Mouse (Mus musculus) lung, embryonic 16.5 days (tissue): ENCODE data around the gene Dusp15. TPM values are rescaled to one million over a fixed set of nuclear protein-coding genes. Genes with fewer than 3 reads are reported as not detected.

Source experiments
- ATAC-seq: fragments of 200-750 bp; cut with Nextera tagmentation; 2 replicates; pipeline ENCODE4 v1.8.0; 2017; ENCODE audit warnings: low read depth, mild to moderate bottlenecking, moderate library complexity
- H3K27ac ChIP-seq: fragments of 300-500 bp; sonication (generic); 2 replicates; pipeline ENCODE4 v1.5.1; 2014; ENCODE audit warnings: mild to moderate bottlenecking, control low read depth, low read length
- H3K27me3 ChIP-seq: fragments of 300-500 bp; sonication (generic); 2 replicates; pipeline ENCODE4 v1.6.1; 2014; ENCODE audit warnings: low read depth, low read length, mixed read lengths; ENCODE audit not compliant: control insufficient read depth, insufficient read depth
- H3K36me3 ChIP-seq: fragments of 300-500 bp; sonication (generic); 2 replicates; pipeline ENCODE4 v1.6.1; 2014; ENCODE audit warnings: low read length; ENCODE audit not compliant: control insufficient read depth, insufficient read depth
- H3K4me1 ChIP-seq: fragments of 300-500 bp; sonication (generic); replicated peaks from 2 replicates; pipeline ENCODE4 v1.6.1; 2014; ENCODE audit warnings: low read length, mixed read lengths; ENCODE audit not compliant: control insufficient read depth, insufficient read depth
- H3K4me2 ChIP-seq: fragments of 300-500 bp; sonication (generic); 2 replicates; pipeline ENCODE4 v1.6.1; 2014; ENCODE audit warnings: low read depth, low read length, control low read depth
- H3K4me3 ChIP-seq: fragments of 300-500 bp; sonication (generic); 2 replicates; pipeline ENCODE4 v1.5.1; 2014; ENCODE audit warnings: mild to moderate bottlenecking, low read length, control low read depth
- H3K9ac ChIP-seq: fragments of 300-500 bp; sonication (generic); 2 replicates; pipeline ENCODE4 v1.6.1; 2014; ENCODE audit warnings: low read length, control low read depth
- H3K9me3 ChIP-seq: fragments of 300-500 bp; sonication (generic); 2 replicates; pipeline ENCODE4 v1.6.1; 2016; ENCODE audit warnings: low read length; ENCODE audit not compliant: control insufficient read depth
- WGBS: fragments of 180-500 bp; shearing (Covaris S2); extraction: QIAGEN DNeasy Blood & Tissue Kit; methylation state at CpG from one replicate; pipeline ENCODE4 v1.1.7; 2014; 5-methylcytosine and 5-hydroxymethylcytosine counted together
- polyA plus RNA-seq: library from polyadenylated mRNA; unstranded; fragments of >200 nt; fragmentation: Nextera tagmentation; extraction: Ambion mirVana; gene quantifications from 2 replicates; pipeline ENCODE4 v1.2.1, GENCODE M21; 2015

Gene Dusp15
- polyA plus RNA-seq, 1 experiment from 2014 or later, result not detected

DNA sequence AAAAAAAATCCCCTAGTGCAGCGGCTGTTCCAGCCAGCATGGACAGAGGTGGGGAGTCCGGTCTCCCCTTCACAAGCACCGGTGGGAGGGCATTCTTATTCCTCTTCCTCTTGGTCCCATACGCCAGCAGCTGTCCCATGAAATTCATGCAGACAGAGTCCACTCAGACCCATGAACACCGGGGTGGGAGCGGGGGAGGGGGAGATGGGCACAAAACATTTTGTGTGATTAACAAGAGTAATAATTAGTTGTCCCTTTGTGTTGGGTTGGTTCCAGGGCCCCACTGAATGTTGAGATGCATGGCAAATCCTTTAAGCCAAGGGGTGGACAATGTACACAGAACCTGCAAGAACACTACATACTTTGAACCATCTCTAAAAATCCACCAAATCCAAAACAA lies 10.4 kb downstream of the Dusp15 start:
- 68% methylated on average over 6 of the region's 6 CpGs for WGBS
- H3K27ac ChIP-seq, result no peak overlapping the region
- peaks cover 7% of the 10 kb centered on the region; the same call in 1 of the 2 replicates for H3K4me1 ChIP-seq
- H3K9ac ChIP-seq, result no peak overlapping the region
- no peaks in the 10 kb centered on the region for H3K36me3 ChIP-seq
- H3K4me2 ChIP-seq, result no peak overlapping the region
- H3K27me3 ChIP-seq, result peaks cover 54% of the 10 kb centered on the region
- no peak for ATAC-seq
- no peaks in the 10 kb centered on the region for H3K9me3 ChIP-seq
- H3K4me3 ChIP-seq, result no peak overlapping the region

DNA sequence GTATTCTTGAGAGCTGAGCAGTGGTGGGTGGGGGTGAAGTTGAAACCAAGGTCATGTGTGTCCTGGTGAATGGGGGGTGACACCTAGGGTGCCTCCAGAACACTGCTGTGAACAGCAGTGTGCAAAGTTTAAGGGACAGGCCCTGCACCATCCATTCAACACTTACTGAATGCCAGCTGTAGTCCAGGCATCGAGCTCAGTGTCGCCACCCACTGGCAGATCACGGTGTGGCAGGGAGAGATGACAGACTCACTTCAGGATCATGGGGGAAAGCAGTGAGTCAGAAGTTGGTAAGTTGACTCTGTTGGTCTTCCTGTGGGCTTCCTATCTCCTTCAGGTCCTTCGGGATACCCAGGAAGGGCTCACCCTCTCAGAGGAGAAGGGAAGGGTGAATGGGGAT lies 11.7 kb downstream of the Dusp15 start:
- Histone ChIP-seq H3K27me3 (peaks cover 42% of the 10 kb centered on the region), H3K36me3 (no peaks in the 10 kb centered on the region)

DNA sequence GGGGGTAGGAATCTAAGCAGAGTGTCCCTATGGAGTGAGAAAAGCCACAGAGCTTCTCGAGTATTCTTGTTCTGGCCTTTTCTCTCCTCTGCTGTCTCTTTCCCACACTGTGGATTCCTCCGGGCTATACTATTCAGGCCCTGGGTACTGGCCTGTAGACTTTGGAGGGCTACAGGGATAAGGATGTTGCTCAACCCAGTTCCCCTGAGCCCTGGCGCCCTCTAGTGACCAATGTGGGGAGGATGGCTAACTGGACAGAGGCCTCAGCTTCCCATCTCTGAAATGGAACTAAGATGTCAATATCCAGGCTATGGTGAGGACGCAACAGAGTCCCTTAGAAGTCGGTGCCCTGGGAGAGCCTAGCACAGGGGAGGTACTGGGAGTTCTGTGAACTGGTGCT lies 17.9 kb downstream of the Dusp15 start:
- no peak overlapping the region for H3K27ac ChIP-seq
- 38% methylated on average over 5 of the region's 5 CpGs for WGBS
- no peaks in the 10 kb centered on the region for H3K9me3 ChIP-seq
- H3K36me3 ChIP-seq, result no peaks in the 10 kb centered on the region
- ATAC-seq, result peak; percentile 53; the same call in 1 of the 2 replicates
- H3K9ac ChIP-seq, result no peak overlapping the region
- H3K4me1 ChIP-seq, result no peaks in the 10 kb centered on the region
- no peaks in the 10 kb centered on the region for H3K27me3 ChIP-seq
- H3K4me3 ChIP-seq, result no peak overlapping the region
- H3K4me2 ChIP-seq, result no peak overlapping the region

More for the DNA sequence above, 11.7 kb downstream of the Dusp15 start:
- Histone ChIP-seq H3K9me3 (no peaks in the 10 kb centered on the region), H3K9ac (no peak overlapping the region), H3K27ac (no peak overlapping the region), H3K4me1 (peaks cover 7% of the 10 kb centered on the region; the same call in 1 of the 2 replicates), H3K4me2 (no peak overlapping the region), H3K4me3 (no peak overlapping the region)
- ATAC-seq, result no peak
- 13% methylated on average over 4 of the region's 4 CpGs for WGBS

DNA sequence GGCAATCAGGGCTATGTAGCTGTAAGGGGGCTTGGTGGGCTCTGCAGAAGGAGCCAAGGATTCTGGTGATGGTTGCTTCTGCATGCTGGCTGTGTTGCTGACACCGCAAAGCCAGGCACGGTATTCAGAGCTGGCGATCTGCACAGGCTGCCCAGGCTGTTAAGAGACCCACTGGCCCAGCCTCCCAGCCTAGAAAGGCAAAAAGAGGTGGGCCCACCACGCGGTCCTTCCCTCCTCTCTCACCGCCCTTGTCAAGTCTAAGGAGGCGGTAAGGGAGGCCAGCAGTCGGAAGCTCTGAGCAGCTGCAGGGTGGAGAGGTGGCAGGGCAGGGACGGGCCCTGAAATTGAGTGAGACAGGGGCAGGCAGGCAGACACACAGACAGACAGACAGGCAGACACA lies 18.4 kb downstream of the Dusp15 start, which contains the start of gene Foxs1:
Gene Foxs1, minus strand, starts transcription at position 161 of the 400 bp plus-strand sequence.
- Histone ChIP-seq H3K4me1 (no peaks in the 10 kb centered on the region), H3K4me2 (peak within 1 kb of the TSS; percentile 16; the same call in 1 of the 2 replicates), H3K9ac (peak within 1 kb of the TSS; percentile 56), H3K27ac (peak within 1 kb of the TSS; percentile 32), H3K9me3 (no peaks in the 10 kb centered on the region), H3K27me3 (no peaks in the 10 kb centered on the region), H3K4me3 (peak within 1 kb of the TSS; percentile 32), H3K36me3 (no peaks in the 10 kb centered on the region)
- peak; percentile 72 for ATAC-seq
- WGBS, result 17% methylated on average over 9 of the region's 9 CpGs

DNA sequence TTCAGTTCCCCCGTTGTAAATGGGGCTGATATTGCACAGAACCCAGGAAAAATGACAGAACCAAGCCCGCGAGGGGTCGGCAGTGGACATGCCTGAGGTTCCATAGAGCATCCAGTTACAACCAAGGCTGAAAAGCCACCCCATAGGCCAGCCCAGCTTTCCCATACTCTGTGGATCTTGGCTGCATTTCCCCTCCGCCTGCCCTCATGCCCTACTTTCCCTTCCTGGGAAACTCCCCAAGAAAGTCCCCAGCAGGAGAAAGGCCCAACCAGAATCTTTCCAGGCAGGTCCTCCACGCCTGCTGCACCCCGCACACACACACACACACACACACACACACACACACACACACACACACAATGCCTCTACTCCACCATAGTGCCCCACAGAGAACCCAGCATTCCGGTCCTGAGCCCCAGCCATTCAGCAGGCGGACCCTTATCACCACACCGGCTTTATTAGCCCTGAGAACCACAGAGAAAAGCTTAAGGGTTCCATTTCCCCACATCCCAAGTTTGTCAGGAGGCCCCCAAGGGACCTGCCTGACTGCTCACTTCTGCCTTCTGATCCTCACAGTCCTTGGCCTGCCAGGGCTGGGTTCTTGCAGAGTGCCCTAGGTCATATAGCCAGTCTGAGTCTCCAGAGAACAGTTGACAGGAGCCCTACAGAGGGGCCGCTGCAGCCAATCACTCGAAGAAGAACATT lies 19.9 kb downstream of the Dusp15 start:
- peaks cover 8% of the 10 kb centered on the region; the same call in 1 of the 2 replicates for H3K4me1 ChIP-seq
- H3K4me3 ChIP-seq, result peak overlapping the region; percentile 32
- no peak for ATAC-seq
- WGBS, result 65% methylated on average over 12 of the region's 12 CpGs
- no peaks in the 10 kb centered on the region for H3K27me3 ChIP-seq
- H3K9ac ChIP-seq, result peak overlapping the region; percentile 56
- H3K27ac ChIP-seq, result peak overlapping the region; percentile 32
- H3K36me3 ChIP-seq, result no peaks in the 10 kb centered on the region
- H3K9me3 ChIP-seq, result no peaks in the 10 kb centered on the region
- 0 out of 2 replicates have a peak overlapping the region, but pooled peaks have one; percentile 16 for H3K4me2 ChIP-seq

DNA sequence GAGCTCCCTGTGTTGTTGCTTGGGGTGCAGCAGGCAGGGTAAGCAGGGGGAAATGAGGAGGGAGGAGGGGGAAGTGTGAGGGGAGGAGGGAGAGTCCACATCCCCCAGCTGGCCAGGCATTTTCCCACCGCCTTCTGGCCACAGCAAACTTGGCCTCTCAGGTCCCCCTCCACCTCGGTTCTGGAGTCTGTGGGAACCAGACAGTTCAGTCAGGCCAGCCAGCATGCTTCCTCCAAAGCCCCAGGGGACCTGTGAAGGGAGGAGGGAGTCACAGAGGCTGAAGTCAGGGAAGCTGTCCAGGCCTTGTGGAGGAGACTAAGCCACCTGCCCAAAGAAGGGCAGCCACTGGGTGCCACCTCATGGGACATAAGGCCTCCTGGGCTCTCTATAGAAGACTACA lies 21.2 kb downstream of the Dusp15 start:
- Histone ChIP-seq H3K4me2 (no peak overlapping the region), H3K36me3 (no peaks in the 10 kb centered on the region), H3K27me3 (no peaks in the 10 kb centered on the region), H3K9me3 (no peaks in the 10 kb centered on the region), H3K4me1 (peaks cover 16% of the 10 kb centered on the region; the same call in 1 of the 2 replicates), H3K27ac (peak overlapping the region; percentile 15; the same call in 1 of the 2 replicates), H3K4me3 (no peak overlapping the region), H3K9ac (no peak overlapping the region; the same call in 1 of the 2 replicates)
- ATAC-seq, result no peak
- 14% methylated on average over 2 of the region's 2 CpGs for WGBS

DNA sequence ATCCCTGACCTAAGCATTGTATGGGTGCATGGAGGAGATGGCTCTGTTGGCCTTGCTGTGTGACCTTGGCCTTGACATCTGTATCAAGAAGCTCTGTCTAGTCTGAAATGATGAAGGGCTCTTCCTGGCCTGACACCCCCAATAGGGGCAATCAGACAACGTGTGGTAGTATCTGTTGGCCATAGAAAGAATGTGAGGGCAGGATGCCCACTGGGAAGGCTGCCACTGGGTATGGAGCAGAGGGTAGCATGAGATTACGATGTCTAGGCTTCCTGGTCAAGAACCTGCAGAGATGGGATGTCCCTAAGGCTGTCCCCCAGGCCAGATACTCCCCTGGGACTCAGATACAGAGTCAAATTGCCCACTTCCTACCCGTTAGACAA lies 22.5 kb downstream of the Dusp15 start:
- H3K4me1 ChIP-seq, result peaks cover 22% of the 10 kb centered on the region; the same call in 1 of the 2 replicates
- no peak overlapping the region for H3K4me3 ChIP-seq
- no peaks in the 10 kb centered on the region for H3K27me3 ChIP-seq
- no peaks in the 10 kb centered on the region for H3K36me3 ChIP-seq
- H3K9ac ChIP-seq, result no peak overlapping the region
- H3K9me3 ChIP-seq, result no peaks in the 10 kb centered on the region
- peak overlapping the region; percentile 4; the same call in 1 of the 2 replicates for H3K27ac ChIP-seq
- 61% methylated on average over 3 of the region's 3 CpGs for WGBS
- H3K4me2 ChIP-seq, result no peak overlapping the region
- no peak for ATAC-seq

DNA sequence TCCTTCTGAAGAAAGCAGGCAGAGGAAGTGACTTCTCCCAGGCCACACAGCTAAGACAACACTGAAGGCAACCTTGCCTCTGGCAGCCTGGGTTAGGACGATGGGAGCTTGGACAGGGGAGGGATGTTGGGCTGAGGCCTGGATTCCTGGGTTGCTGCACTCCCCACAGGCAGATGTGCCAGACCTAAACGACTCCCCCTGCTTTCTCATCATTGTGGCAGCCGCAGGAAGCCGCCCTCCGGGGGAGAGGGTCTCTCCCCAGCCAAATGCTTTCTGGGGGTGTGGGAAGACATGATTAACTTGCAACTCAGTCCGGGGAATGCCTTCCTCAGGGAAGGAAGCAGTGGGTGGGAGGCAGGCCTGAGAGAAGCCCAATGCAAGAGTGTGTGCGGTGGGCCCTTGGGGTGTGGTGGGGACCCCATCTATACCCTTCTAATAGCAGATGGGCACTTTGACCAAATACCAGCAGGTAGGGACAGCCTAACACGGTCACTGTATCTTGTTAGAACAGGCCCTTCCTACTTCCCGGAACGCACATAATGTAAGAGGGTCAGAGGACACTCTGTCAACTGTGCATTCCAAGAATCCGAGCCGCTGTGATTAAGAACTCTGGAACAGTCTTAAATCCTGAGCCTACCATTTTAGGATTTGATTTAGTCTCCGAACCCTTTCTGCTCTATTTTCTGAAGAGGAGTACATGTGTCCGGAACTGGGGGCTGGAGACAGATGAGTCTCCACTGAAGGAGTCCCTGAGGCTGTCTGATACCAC lies 23.1 kb downstream of the Dusp15 start:
- H3K4me1 ChIP-seq, result peaks cover 22% of the 10 kb centered on the region; the same call in 1 of the 2 replicates
- no peaks in the 10 kb centered on the region for H3K27me3 ChIP-seq
- no peak for ATAC-seq
- no peak overlapping the region for H3K4me3 ChIP-seq
- H3K27ac ChIP-seq, result peak overlapping the region; percentile 27; the same call in 1 of the 2 replicates
- H3K9ac ChIP-seq, result 0 out of 2 replicates have a peak overlapping the region, but pooled peaks have one; percentile 12
- WGBS, result 41% methylated on average over 14 of the region's 14 CpGs
- no peak overlapping the region for H3K4me2 ChIP-seq
- no peaks in the 10 kb centered on the region for H3K9me3 ChIP-seq
- no peaks in the 10 kb centered on the region for H3K36me3 ChIP-seq

DNA sequence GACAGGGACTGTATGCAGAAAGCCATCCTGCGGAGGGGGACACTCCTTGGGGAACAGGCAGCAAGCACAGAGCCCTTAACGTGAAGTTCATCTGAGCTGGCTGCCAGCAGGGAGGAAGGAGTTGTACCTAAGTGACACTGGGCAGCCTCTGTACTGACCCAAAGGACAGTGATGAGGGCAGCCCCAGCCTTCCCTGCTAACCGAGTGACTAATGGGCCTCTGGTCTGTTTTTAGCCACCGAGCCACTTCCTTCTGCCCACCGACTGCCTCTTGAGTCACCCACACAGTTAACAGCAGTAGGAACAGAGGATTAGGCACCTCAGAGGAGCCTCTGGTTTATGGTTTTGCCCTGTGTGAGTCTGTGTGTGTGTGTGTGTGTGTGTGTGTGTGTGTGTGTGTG lies 24.1 kb downstream of the Dusp15 start:
- H3K27me3 ChIP-seq, result no peaks in the 10 kb centered on the region
- no peak for ATAC-seq
- H3K4me3 ChIP-seq, result no peak overlapping the region
- H3K9me3 ChIP-seq, result no peaks in the 10 kb centered on the region
- WGBS, result 51% methylated on average over 5 of the region's 5 CpGs
- no peaks in the 10 kb centered on the region for H3K36me3 ChIP-seq
- H3K27ac ChIP-seq, result no peak overlapping the region
- H3K4me2 ChIP-seq, result no peak overlapping the region
- H3K9ac ChIP-seq, result no peak overlapping the region
- peaks cover 22% of the 10 kb centered on the region; the same call in 1 of the 2 replicates for H3K4me1 ChIP-seq
